Mouse (Mus musculus) telencephalon, adult 2 months (tissue): ENCODE measurements around the gene Rasgrf1.

Experiments
- DNase-seq: peaks from one replicate; pipeline ENCODE4 v3.0.0-alpha.2; 2011; ENCODE audit warnings: low read depth, low spot score

The Rasgrf1 gene

DNA sequence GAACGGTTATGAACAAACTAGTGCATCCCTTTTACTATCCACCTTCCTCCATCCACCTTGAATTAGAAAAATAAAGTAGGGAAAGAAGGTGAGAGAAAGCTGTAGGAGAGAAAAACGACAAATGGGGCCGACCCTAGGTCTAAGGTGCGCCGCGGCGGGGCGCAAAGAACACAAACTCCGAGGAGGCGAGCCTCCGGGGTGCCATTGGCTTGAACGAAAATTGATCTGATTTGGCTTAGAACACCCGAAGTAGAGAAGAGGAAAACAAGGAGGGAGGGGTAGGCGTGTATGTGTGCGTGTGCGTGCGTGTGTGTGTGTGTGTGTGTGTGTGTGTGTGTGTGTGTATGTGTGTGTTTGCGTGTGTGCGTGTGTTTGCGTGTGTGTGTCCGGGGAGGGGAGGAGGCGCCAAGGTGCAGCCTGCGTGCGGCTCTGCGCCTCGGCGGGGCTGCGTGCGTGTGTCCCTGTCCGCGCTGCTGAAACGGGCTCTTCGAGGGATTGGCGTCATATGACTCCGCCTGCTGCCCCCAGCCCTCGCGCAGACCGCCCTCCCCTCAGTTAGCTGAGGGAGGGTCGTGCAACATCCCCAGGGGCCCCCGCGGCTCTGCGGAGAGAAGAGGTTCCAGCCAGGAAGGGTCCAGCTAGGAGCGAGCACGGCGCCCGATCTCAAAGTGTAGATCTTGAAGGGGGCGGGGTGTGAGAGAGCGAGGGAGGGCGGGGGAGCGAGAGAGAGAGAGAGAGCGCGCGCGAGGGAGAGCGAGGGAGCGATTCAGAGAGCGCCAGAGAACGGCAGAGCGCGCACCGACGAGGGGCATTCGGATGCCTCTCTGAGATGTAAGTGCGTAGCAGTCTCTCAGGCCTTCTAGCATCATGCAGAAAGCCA is at the start of gene Rasgrf1:
TSS of gene Rasgrf1 (plus strand) at position 778 of the 880 bp plus-strand sequence.
- DNase-seq, result peak; percentile 66

DNA sequence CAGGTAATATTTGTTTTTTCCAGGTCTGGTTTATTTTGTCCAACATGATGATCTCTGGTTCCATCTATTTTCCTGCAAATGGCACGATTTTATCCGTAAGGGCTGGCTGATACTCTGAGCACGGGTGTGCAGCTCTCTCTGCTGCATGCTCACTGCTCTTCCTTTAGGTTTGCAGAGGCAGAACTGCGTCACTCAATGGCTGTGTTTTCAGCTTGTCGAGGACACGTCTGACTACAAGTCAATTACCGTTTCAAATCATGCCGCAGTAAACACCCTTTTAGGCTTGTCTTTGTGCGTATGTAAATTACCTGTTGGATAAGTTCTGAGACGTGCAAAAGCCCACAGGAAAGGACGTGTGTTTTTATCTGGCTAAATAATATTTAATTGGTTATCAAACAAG is 49.6 kb upstream of the Rasgrf1 start:
- DNase-seq, result no peak

DNA sequence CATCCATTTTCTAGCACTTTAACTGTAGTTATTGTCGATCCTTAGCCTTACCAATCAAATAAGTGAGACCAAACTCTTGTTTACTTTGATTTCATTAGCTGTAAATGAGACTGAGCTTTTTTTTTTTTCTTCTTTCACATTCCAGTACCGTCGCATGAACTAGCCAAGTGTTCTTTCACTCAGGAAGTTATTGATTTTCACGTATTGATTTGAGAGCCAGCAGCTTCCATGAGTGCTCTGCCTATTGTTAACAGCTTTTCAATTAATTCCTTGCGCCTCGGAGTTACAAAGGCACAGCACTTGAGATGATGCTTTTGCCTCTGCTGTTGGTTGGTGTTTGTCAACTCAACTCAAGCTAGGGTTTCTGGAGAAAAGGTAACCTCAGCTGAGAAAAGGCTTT is 49.1 kb upstream of the Rasgrf1 start:
- DNase-seq, result no peak

DNA sequence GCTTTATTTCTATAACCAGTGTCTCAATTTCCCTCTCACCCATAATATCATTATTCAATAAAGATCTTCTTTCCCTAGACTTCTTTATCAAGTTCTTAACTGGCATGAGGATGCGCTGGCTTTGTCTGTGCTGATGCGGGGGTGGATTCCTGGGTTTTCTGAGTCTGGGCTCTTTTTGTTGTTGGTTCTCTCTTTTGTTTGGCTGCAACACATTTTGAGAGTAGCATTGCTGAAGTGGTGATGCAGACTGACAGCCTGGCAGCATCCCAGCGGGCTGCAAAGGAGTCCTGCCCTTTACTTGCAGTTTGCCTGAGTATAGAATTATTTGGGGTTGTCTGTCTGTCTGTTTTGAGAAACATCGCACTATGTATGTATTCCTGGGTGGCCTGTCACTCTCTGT is 42.6 kb upstream of the Rasgrf1 start:
- no peak for DNase-seq

DNA sequence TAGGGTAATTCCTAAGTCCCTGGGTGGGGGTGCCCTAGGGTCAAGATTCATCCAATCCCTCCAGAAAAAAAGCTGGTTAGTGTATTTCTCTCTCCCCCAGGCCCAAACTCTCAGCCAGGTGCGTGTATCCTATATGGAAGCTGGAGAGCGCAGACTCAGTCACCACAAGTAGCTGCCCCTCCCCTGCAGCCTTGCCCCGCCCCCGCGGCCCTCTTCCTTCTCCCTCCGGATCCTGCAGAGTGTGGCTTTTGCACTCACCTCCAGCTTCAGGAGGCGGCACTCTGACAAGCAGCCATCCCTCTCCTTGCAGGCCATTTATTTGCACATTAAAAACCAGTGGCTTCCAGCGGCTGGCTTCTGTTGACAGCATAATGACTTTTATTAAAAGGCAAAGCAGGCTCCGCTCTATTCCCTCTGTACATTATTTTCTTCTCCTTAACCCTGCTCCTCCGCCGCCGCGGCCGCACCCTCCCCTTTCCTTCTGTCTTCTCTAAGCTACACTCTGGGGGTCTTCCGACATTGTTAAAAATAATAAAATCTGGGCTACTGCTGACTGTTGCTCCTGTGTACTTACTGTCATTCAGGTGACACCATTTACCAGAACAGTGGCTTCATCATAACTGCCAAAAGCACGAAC is 41.5 kb upstream of the Rasgrf1 start:
- DNase-seq, result no peak

DNA sequence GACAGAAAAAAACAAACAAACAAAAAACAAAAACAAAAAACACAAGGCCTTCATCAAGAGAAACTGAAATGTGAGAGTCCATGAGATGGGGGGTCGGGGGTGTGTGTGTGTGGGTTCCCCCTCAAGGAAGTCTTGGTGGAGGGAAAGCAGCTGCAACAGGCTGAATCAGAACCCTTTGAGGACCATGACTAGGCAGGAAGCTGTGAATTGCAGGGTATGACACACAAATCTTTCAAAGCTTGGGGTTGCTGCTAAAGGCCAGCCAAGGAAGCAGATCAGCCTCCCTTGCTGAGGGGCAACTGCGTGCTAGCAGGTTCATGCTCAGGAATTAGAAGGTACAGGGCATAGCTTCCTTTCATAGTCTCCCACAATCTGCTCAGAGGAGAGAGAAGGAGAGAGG is 40.1 kb upstream of the Rasgrf1 start:
- DNase-seq, result no peak

DNA sequence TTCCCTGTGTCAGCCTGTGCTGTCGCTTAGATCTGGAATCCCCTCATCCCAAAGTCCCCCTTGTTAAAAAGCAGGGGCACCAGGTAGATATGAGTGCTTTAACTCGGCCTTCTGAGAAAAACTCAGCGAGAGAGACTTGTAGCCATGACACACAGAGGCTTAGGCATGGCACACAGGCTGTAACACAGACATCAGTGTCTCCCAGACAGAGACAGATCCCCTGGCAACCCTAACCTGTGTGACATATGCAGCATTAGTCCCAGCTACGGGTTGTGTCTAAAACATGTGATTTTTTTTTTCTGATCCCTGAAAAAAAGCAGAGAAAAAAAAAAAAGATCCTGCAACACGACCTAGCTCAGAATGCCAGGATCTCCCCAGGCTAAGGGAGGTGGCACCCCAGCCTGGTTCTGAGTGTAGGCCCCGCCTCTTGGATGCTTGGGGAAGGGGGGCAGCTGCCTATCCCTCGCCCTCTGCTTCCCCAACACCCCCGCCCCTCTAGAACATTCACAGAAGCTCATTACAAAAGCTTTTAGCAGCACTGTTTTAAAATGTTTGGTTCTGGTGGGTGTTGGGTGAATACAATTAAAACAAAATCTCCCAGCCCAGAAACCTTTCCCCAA is 39.1 kb upstream of the Rasgrf1 start:
- no peak for DNase-seq

DNA sequence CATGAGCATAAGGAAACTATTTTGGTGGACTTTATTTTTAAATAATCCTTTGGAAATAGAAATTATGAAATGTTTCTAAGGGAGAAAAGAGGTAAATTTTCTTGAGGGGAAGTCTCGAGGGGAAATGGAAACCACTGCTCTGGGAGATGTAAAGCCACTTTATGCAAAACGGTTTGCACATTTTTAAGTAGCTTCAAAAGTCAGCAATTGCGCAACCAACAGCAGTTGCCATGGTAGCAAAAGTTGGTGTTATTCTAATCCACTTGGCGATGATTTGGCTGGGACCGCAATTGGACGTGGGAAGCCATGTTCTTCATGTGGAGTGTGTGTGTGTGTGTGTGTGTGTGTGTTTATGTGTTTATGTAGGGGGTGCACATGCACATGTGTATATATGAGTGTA is 37.6 kb upstream of the Rasgrf1 start:
- peak; percentile 65 for DNase-seq

DNA sequence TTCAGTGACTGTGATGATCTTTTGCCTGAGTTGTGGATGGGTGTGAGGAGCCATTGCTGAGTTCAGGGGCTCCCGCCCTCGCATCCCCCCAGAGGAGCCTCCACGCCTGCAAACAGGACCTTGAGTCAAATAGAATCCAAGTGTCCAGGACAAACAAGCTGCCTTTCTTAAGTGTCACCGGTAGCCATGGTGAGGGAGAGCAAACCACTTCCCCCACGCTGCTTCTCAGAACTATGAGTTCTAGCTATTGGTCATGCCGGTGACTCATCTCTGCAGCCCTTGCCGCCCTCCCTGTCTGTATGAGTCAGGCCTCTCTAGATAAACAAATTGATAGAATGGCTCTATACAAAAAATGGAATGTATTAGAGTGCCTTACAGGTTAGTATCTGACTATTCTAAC is 35.3 kb upstream of the Rasgrf1 start:
- no peak for DNase-seq

DNA sequence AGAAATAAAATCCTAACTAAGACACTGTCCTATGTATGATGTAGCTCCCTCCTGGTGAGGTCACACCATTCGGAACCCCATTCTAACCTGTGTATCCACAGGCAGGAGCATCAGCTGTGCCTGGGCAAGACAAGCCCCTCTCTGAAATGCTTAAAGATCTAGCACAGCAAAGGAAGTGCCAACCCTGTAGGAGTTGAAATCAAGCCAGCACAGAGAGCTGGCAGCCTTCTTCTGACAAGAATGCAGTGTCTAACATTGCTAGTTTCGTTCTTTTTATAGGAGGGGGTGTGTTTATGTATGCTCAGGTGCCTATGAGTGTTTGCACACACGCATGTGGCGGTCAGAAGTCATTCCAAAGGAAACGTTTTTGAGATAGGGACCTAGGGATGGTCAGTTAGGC is 34.2 kb upstream of the Rasgrf1 start:
- DNase-seq, result no peak

DNA sequence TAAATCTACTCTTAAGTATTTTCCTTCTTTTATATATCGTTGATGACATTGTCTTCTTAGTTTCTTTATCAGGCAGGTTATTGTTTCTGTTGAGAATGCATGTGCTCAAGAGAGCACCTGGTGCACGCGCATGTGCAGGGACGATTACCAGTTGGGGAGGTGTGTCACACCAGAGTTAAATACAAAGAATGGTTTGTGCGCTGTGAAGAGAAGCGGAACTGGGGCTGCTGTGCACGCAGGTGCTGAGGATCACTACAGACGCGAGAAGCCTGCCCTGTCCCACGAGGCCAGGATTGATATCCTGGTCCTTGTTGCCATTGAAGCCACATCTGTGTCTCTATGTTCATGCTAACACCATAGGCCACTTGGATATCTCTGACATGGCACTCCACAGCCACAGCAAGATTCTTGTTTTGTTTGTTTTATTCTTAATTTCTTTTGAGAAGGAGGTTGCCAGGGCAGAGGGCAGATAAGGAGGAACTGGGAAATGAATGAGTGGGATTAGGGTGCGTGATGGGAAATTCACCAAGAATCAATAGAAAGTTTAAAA is 31.2 kb upstream of the Rasgrf1 start:
- no peak for DNase-seq

DNA sequence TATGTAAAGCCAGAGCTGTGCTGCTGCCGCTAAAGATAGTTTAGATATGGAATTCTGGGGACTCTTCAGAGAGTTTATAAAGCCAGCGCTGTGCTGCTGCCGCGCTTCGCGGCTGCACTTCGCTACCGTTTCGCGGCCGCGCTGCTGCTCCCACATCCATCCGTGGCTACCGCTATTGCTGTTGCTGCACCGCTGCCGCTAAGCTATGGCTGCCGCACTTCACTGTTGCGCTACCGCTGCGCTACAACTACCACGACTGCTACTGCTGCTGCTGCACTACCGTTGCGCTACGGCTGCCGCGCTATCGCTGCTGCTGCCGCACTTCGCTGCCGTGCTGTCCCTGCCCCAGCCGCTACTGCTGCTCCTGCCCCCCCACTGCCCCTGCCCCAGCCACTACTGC is 30.1 kb upstream of the Rasgrf1 start:
- no peak for DNase-seq

DNA sequence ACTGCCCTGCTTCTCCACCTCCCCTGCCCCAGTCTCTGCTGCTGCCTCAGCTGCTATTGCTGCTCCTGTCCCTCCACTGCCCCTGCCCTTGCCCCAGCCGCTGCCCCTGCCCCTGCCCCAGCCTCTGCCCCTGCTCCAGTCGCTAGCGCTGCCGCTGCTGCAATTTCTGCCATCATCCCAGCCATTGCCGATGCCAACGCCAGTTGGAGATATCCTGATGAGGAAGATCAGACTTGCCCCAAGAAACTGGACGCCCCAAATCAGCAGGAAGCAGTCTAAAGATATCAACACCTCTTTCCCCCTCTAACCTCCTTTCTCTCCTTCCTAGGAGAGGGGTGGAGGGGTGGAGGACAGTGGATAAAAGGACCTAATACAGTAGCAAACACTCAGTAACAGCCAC is 28.2 kb upstream of the Rasgrf1 start:
- no peak for DNase-seq

DNA sequence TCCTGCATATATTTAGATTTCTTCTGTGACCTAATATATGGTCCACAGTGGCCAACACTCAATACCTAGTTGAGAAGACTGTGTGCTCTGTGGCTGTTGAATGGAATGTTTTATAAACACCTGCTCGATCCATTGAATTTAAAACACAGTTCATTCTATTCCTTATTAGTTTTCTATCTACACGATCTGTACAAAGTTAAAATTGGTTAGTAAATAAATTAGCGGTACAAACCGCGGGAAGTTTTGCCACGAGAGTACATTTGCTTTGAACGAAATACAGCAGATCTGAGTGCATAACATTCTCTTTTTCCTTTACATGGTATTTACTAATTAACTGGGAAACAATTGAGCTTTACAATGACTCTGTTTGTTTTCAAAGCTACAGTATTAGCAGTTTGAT is 27.1 kb upstream of the Rasgrf1 start:
- no peak for DNase-seq

DNA sequence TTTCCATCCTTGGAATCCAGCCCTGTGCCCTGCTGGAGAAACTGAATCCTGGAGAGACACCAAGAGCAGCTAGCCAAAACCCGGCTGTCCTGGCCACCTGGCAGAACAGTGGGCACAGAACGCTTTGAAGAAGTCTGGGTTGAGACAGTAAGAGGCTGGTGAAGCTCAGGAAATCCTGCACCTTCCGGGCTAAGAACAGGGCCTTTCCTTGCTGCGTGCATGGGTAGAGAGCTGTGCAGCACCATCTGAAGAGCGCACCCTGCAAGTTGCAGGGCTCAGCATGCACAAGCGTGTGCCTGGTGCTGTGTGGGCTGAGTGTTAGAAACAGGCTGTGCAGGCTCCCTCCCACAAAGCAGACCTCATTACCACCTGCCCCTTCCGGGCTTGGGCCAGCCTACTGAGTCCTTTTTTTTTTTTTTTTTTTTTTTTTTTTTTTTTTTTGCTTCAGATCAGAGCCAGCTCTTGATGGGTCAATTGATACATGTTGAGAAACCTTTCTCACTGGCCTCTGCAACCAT is 23.9 kb upstream of the Rasgrf1 start:
- no peak for DNase-seq

DNA sequence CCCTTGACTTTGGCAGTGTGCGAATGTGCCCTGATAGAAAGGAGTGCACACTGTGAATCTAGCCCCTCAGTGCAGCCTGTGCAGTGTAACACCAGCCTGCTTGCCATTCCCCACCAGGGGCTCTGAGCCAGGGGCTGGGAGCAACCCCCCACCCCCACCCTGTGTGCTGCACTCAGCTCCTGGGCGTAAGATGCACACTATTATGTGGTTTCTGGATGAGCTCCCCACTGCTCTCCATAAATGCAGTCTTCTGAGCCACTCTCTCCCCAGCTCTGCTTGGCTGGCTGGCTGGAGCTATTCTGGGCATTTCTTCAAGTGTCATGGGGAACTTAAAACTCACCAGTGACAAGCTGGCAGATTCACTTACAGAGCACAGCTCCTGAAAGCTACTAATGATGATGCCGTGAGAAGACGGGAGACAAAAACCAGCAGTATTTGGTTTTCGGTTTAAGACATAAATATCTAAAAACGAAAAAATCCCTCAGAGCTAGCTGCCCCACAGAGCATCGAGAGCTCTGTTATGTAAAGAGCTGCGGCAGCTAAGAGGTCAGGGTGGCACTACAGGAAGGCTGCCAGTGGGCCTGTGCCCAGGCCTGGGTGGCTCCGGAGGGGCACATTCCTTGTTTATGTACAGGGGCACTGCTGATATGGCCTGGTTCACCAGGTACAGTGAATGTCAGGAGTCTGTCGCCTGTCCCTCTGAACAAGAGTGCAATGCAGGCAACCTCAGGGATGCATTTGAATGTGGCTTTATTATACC is 18.0 kb upstream of the Rasgrf1 start:
- DNase-seq, result peak; percentile 61

DNA sequence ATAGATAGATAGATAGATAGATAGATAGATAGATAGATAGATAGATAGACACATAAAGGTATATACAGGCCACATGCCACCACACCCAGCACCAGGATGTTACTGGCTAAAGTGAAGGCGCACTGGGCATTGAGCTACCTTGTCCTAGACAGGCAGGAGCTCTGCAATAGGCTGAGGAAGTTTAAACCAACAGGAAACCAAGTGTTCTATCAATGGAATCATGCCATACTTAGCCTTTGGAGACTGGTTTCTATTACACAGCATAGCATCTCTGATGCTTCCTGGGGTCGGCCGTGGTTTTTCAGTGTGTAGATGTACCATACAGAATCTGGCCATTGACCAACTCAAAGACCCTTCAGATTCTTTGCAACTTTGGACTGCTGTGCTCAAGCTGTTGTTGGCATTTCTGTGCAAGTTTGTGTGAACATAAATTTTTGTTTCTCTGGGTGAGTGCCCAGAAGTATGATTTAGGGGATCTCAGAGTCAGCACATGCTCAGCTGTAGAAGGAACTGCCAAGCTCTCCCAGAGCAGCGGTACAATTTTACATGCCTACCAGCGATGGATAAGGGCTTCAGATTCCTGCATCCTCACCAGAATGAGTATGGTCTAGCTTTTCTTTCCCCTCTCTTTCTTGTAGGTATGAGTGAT is 17.0 kb upstream of the Rasgrf1 start:
- DNase-seq, result no peak

DNA sequence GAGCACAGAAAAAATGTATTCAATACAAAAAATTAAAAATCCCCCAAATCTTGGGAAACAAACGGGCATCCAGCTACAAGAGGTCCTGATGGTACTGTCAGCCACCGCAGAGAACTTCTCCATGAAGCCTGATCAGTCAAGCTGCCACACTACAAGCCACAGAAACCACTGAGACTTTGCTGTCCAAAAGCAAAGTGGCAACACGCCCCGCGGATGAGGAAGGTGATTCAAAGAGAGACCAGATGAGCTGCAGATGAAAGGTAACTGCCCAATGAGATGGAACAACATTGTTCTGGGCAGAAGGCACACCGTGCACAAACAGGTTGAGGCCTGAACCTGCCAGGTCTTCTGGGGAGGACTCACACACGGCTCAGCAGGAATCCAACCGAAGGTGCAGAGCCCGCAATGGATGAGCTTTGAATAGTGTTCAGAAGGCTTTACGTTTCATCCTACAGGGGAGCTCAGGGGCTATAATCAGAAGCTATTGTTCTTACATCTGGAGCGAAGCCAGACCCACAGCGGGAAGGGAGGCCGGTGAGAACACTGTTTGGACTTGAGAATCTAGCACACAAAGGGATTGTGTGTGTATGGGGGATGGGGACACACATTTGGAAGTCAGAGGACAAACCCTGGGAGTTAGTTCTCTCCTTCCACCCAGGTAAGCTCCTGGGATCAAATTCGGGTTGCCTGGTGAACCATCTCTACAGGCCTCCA is 9.4 kb upstream of the Rasgrf1 start:
- no peak for DNase-seq

DNA sequence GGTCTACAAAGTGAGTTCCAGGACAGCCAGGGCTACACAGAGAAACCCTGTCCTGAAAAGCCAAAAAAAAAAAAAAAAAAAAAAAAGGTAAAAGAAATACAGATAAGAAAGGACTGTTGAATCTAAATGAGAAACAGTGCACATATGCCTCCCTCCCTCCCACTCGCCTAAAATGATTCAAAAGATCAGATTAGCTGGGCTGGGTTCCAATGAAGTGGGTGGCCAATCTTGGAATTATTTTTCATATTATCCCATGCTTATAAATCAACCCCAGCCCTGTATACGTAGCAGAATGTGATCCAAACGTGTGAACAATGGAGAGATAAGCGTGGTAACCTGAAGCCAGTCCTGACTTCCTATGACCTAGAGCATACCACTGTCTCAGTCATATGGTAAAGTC is 8.5 kb upstream of the Rasgrf1 start:
- no peak for DNase-seq

DNA sequence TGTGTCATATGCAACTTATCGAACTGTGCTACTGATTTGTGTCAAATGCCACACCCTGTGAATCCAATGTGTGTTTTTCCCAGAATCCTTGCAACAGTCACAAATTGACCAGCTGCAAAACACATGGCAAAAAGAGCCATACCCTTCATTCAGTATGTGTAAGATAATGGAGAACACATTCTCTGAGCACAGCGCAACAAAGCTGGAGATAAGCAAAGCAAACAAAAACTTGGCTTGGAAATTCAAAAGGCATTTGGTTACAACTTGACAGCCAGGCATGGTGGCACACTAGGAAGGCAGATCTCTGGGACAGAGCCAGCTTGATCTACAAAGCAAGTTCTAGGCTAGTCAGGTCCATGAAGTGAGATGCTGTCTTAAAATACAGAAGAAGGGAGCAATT is 6.9 kb upstream of the Rasgrf1 start:
- DNase-seq, result no peak
